Mouse (Mus musculus) neural tube, embryonic 12.5 days (tissue): ENCODE results near the gene Mcmbp. TPM values are rescaled to one million over a fixed set of nuclear protein-coding genes. Genes with fewer than 3 reads are reported as not detected.

Source experiments
- ATAC-seq: fragments of 200-750 bp; cut with Nextera tagmentation; 2 replicates; pipeline ENCODE4 v1.8.0; 2017; ENCODE audit warnings: low read depth, mild to moderate bottlenecking, moderate TSS enrichment, moderate library complexity; ENCODE audit not compliant: low FRiP score
- H3K27ac ChIP-seq: fragments of 300-500 bp; sonication (generic); 2 replicates; pipeline ENCODE4 v1.5.1; 2016
- H3K27me3 ChIP-seq: fragments of 300-500 bp; sonication (generic); replicated peaks from 2 replicates; pipeline ENCODE4 v1.6.1; 2016; ENCODE audit warnings: mild to moderate bottlenecking
- H3K36me3 ChIP-seq: fragments of 300-500 bp; sonication (generic); 2 replicates; pipeline ENCODE4 v1.6.1; 2016; ENCODE audit warnings: mild to moderate bottlenecking
- H3K4me1 ChIP-seq: fragments of 300-500 bp; sonication (generic); 2 replicates; pipeline ENCODE4 v1.6.1; 2016
- H3K4me2 ChIP-seq: fragments of 300-500 bp; sonication (generic); replicated peaks from 2 replicates; pipeline ENCODE4 v1.6.1; 2016; ENCODE audit warnings: mild to moderate bottlenecking
- H3K4me3 ChIP-seq: fragments of 300-500 bp; sonication (generic); 2 replicates; pipeline ENCODE4 v1.5.1; 2016
- H3K9ac ChIP-seq: fragments of 300-500 bp; sonication (generic); 2 replicates; pipeline ENCODE4 v1.6.1; 2016; ENCODE audit warnings: mild to moderate bottlenecking
- H3K9me3 ChIP-seq: fragments of 300-500 bp; sonication (generic); 2 replicates; pipeline ENCODE4 v1.6.1; 2016; ENCODE audit warnings: mild to moderate bottlenecking
- WGBS: fragments of 180-500 bp; shearing (Covaris S2); methylation state at CpG from one replicate; pipeline ENCODE4 v1.1.7; 2016; 5-methylcytosine and 5-hydroxymethylcytosine counted together
- polyA plus RNA-seq: library from polyadenylated mRNA; unstranded; fragments of >200 nt; fragmentation: Nextera tagmentation; extraction: Ambion mirVana; gene quantifications from 2 replicates; pipeline ENCODE4 v1.2.1, GENCODE M21; 2016

The Mcmbp gene
- polyA plus RNA-seq, 1 experiment from 2014 or later, result 61.8 TPM

DNA sequence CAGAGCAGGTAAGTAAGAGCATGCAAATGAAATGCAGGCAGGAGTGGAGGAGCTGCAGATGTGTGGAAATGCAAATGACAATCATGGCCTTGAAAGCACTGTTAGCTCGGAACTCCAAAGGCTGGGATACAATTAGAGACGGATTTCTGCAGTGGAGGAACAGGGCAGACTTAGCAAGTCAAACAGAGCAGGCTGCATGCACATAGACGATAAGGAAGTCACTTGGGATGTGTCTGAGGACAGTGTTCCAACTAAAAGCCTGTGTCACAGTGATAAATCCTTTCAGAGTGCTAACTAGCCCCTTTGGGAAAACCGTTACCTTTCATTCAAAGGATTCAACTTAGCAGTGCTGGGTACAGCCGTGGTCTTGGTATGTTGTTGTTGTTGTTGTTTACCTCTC lies 72.5 kb downstream of the Mcmbp start:
- WGBS, result 53% methylated on average over 5 of the region's 5 CpGs
- Histone ChIP-seq H3K27me3 (no peaks in the 10 kb centered on the region), H3K4me3 (no peak overlapping the region), H3K27ac (no peak overlapping the region), H3K36me3 (no peaks in the 10 kb centered on the region), H3K9me3 (no peaks in the 10 kb centered on the region), H3K4me2 (no peak overlapping the region), H3K9ac (no peak overlapping the region), H3K4me1 (peaks cover 9% of the 10 kb centered on the region)
- ATAC-seq, result no peak

DNA sequence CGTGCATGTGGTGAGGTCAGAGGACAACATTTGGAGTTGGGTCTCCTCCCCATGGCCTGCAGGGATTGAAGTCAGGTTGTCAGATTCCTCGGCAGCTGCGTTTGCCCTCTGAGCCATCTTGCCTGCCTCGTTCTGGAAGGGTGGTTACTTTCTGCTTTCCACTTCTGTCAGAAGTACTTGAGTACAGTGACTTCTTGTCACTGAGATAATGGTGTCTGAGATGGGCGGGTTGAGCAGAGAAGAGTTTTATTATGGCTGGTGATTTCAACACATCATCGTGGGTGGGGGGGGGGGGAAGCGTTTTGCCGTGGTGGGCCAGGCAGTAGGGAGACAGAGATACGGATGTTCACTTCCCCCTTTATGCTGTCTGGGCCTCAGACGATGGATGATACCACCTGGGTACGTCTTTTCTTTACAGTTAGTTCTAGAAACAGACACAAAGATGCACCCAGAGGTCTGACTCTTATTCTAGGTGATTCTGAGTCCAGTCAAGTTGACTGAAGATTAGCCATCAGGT lies 75.4 kb downstream of the Mcmbp start:
- no peak for ATAC-seq
- no peaks in the 10 kb centered on the region for H3K27me3 ChIP-seq
- no peaks in the 10 kb centered on the region for H3K9me3 ChIP-seq
- no peak overlapping the region for H3K4me2 ChIP-seq
- no peaks in the 10 kb centered on the region; the same call in 1 of the 2 replicates for H3K4me1 ChIP-seq
- no peaks in the 10 kb centered on the region for H3K36me3 ChIP-seq
- H3K9ac ChIP-seq, result no peak overlapping the region
- no peak overlapping the region for H3K27ac ChIP-seq
- 88% methylated on average over 11 of the region's 11 CpGs for WGBS
- H3K4me3 ChIP-seq, result no peak overlapping the region

DNA sequence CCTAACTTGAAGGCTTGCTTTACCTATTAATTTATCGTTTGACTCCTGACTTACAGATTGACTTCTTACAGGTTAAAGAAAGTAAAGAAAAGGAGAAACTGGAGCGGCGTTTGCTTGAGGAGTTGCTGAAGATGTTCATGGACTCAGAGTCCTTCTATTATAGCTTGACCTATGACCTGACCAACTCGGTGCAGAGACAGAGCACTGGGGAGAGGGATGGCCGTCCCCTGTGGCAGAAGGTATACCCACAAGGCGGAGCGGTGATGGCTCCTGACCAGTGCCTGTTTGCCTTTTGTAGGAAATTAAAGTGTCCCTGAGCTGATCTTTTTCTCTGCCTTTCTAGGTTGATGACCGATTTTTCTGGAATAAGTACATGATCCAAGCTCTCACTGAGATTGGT lies 76.4 kb downstream of the Mcmbp start:
- Histone ChIP-seq H3K27me3 (no peaks in the 10 kb centered on the region), H3K4me1 (no peaks in the 10 kb centered on the region; the same call in 1 of the 2 replicates), H3K36me3 (no peaks in the 10 kb centered on the region), H3K4me2 (no peak overlapping the region), H3K4me3 (no peak overlapping the region), H3K27ac (no peak overlapping the region), H3K9me3 (no peaks in the 10 kb centered on the region), H3K9ac (no peak overlapping the region)
- WGBS, result 89% methylated on average over 8 of the region's 8 CpGs
- ATAC-seq, result no peak

DNA sequence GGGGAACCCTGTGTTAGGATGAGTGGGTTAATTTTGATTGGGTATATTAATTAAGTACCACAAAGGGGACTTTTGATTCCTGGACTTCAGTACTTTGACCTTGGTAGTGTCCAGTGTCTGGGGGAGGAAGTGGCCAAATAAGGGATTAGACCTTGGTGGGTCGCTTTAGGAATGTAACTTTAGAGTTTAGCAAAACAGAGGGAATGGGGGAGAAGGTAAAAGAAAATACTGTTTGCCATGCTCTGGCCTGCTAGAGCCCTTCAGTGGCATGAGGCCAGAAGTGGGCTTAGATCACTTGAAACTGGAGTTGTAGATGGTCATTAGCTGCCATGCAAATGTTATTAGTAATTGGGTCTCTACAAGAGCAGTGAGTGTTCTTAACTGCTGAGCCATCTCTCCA lies 83.3 kb downstream of the Mcmbp start:
- Histone ChIP-seq H3K4me3 (no peak overlapping the region), H3K27ac (no peak overlapping the region), H3K36me3 (no peaks in the 10 kb centered on the region), H3K9me3 (no peaks in the 10 kb centered on the region), H3K9ac (no peak overlapping the region), H3K27me3 (no peaks in the 10 kb centered on the region), H3K4me1 (no peaks in the 10 kb centered on the region), H3K4me2 (no peak overlapping the region)
- ATAC-seq, result no peak
- WGBS, result 71% methylated on average over 1 of the region's 1 CpGs

Other genes starting within 250 kb of the Mcmbp start
- gene Bag3, start 216.9 kb downstream of the Mcmbp start, polyA plus RNA-seq, result 4.5 and 4.7 TPM in 2 replicates
- gene Inpp5f, start 129.2 kb downstream of the Mcmbp start, polyA plus RNA-seq, result 140 and 170 TPM in 2 replicates
- gene Sec23ip, start 4.4 kb upstream of the Mcmbp start, polyA plus RNA-seq, result 42.4 and 42.9 TPM in 2 replicates